Mouse (Mus musculus) E14TG2a.4 (cell line): ENCODE measurements around the gene Ctla4.

Experiments
- H3K27me3 ChIP-seq: 2 replicates; pipeline ENCODE4 v1.6.1; 2014; ENCODE audit warnings: low read length, control low read depth; ENCODE audit not compliant: insufficient read depth
- H3K36me3 ChIP-seq: 2 replicates; pipeline ENCODE4 v1.6.1; 2014; ENCODE audit warnings: low read length, control low read depth; ENCODE audit not compliant: insufficient read depth
- H3K4me1 ChIP-seq: replicated peaks from 2 replicates; pipeline ENCODE4 v1.6.1; 2014; ENCODE audit warnings: low read depth, low read length, control low read depth
- H3K4me3 ChIP-seq: replicated peaks from 2 replicates; pipeline ENCODE4 v1.5.1; 2014; ENCODE audit warnings: mild to moderate bottlenecking, low read length
- H3K9me3 ChIP-seq: 2 replicates; pipeline ENCODE4 v1.6.1; 2014; ENCODE audit warnings: low read length, control low read depth
- CTCF ChIP-seq: conservative IDR thresholded peaks from 2 replicates; pipeline ENCODE4 v1.5.1; 2014; ENCODE audit warnings: low read length
- NANOG ChIP-seq: IDR thresholded peaks from 2 replicates; pipeline ENCODE4 v1.6.1; 2014; ENCODE audit warnings: borderline replicate concordance, low read length, mixed read lengths
- POU5F1 ChIP-seq: IDR thresholded peaks from 2 replicates; pipeline ENCODE4 v1.6.1; 2014; ENCODE audit warnings: low read length, borderline replicate concordance

Gene Ctla4

GRCm38 (mm10) chr1:60886981-60887380 is at the start of gene Ctla4:
Ctla4 (plus strand) TSS chr1:60887000.
- TF ChIP-seq CTCF: no peak
- no peak for TF ChIP-seq NANOG
- TF ChIP-seq POU5F1: no peak
- no peaks in the 10 kb centered on the region for H3K36me3 ChIP-seq
- no peak within 1 kb of the TSS for H3K4me3 ChIP-seq
- H3K27me3 ChIP-seq: no peaks in the 10 kb centered on the region
- H3K4me1 ChIP-seq: no peaks in the 10 kb centered on the region
- no peaks in the 10 kb centered on the region for H3K9me3 ChIP-seq

GRCm38 (mm10) chr1:60839161-60839560 is 47.6 kb upstream of the Ctla4 start:
- H3K27me3 ChIP-seq: no peaks in the 10 kb centered on the region
- H3K36me3 ChIP-seq: no peaks in the 10 kb centered on the region
- no peak for TF ChIP-seq POU5F1
- no peak for TF ChIP-seq CTCF
- TF ChIP-seq NANOG: peak; percentile 61; the same call in 1 of the 2 replicates
- peaks cover 52% of the 10 kb centered on the region for H3K4me1 ChIP-seq
- H3K9me3 ChIP-seq: no peaks in the 10 kb centered on the region
- no peak overlapping the region for H3K4me3 ChIP-seq

GRCm38 (mm10) chr1:60845318-60846060 is 41.3 kb upstream of the Ctla4 start:
- TF ChIP-seq CTCF (no peak), POU5F1 (no peak), NANOG (no peak)
- H3K9me3 ChIP-seq: peaks cover 5% of the 10 kb centered on the region; the same call in 1 of the 2 replicates
- no peak overlapping the region for H3K4me3 ChIP-seq
- peaks cover 6% of the 10 kb centered on the region; the same call in 1 of the 2 replicates for H3K36me3 ChIP-seq
- no peaks in the 10 kb centered on the region for H3K27me3 ChIP-seq
- H3K4me1 ChIP-seq: peaks cover 43% of the 10 kb centered on the region

GRCm38 (mm10) chr1:60846616-60847275 is 40.1 kb upstream of the Ctla4 start:
- peaks cover 53% of the 10 kb centered on the region for H3K4me1 ChIP-seq
- H3K36me3 ChIP-seq: peaks cover 6% of the 10 kb centered on the region; the same call in 1 of the 2 replicates
- TF ChIP-seq POU5F1: no peak
- no peak overlapping the region for H3K4me3 ChIP-seq
- H3K9me3 ChIP-seq: peaks cover 5% of the 10 kb centered on the region; the same call in 1 of the 2 replicates
- no peaks in the 10 kb centered on the region for H3K27me3 ChIP-seq

- peaks cover 75% of the 10 kb centered on the region for H3K4me1 ChIP-seq
- H3K9me3 ChIP-seq: peaks cover 5% of the 10 kb centered on the region; the same call in 1 of the 2 replicates
- peaks cover 6% of the 10 kb centered on the region; the same call in 1 of the 2 replicates for H3K36me3 ChIP-seq
- no peaks in the 10 kb centered on the region for H3K27me3 ChIP-seq
- TF ChIP-seq CTCF: no peak
- TF ChIP-seq NANOG: no peak
- TF ChIP-seq POU5F1: no peak
- H3K4me3 ChIP-seq: no peak overlapping the region
Measured at GRCm38 (mm10) chr1:60849112-60849511, 37.7 kb upstream of the Ctla4 start.

- Histone ChIP-seq H3K4me3 (no peak overlapping the region), H3K36me3 (peaks cover 6% of the 10 kb centered on the region; the same call in 1 of the 2 replicates), H3K9me3 (peaks cover 5% of the 10 kb centered on the region; the same call in 1 of the 2 replicates), H3K4me1 (peaks cover 79% of the 10 kb centered on the region), H3K27me3 (no peaks in the 10 kb centered on the region)
- TF ChIP-seq POU5F1: no peak
- no peak for TF ChIP-seq CTCF
- no peak for TF ChIP-seq NANOG
Measured at GRCm38 (mm10) chr1:60849816-60850215, 37.0 kb upstream of the Ctla4 start.

- Histone ChIP-seq H3K9me3 (peaks cover 5% of the 10 kb centered on the region; the same call in 1 of the 2 replicates), H3K27me3 (no peaks in the 10 kb centered on the region), H3K4me1 (peaks cover 78% of the 10 kb centered on the region), H3K4me3 (no peak overlapping the region), H3K36me3 (peaks cover 6% of the 10 kb centered on the region; the same call in 1 of the 2 replicates)
- TF ChIP-seq CTCF: no peak
- TF ChIP-seq POU5F1: peak; percentile 58; the same call in 1 of the 2 replicates
- TF ChIP-seq NANOG: peak; percentile 71; the same call in 1 of the 2 replicates
Measured at GRCm38 (mm10) chr1:60851041-60851781, 35.6 kb upstream of the Ctla4 start.

GRCm38 (mm10) chr1:60852075-60852769 is 34.6 kb upstream of the Ctla4 start:
- Histone ChIP-seq H3K27me3 (no peaks in the 10 kb centered on the region), H3K9me3 (peaks cover 5% of the 10 kb centered on the region; the same call in 1 of the 2 replicates), H3K4me3 (peak overlapping the region; percentile 65), H3K36me3 (peaks cover 6% of the 10 kb centered on the region; the same call in 1 of the 2 replicates), H3K4me1 (peaks cover 77% of the 10 kb centered on the region)
- no peak for TF ChIP-seq NANOG
